Comparison of ENCODE assay signal across 12 mouse cellular contexts in genomic region chr11:49981321-49981963, GRCm38 (mm10). TPM values are rescaled to one million over a fixed set of nuclear protein-coding genes. Genes with fewer than 3 reads are reported as not detected.
DNase-seq lines count a peak whose midpoint lies in the region; ATAC-seq and TF ChIP-seq lines count a peak whose summit lies in the region.
"Had no signal": no experiment of that assay in that cellular context is flagged by ENCODE, and none has a peak within 500 bp of the region (broad histone marks: within the 10 kb centered on the region; RNA-seq: fewer than 3 reads in every experiment).

No protein-coding gene starts in this region.

- no peak overlapping the region for H3K4me3 ChIP-seq in intestine, embryonic 15.5 days (replicated peaks)
- H3K4me3 ChIP-seq in intestine, postnatal 0 days (ENCODE audit: low read depth, low read length), result no peak overlapping the region
- H3K4me3 ChIP-seq in MEL (ENCODE audit: control insufficient read depth in 1 of 2, insufficient read depth in 1 of 2, low read depth in 2 of 2, low read length in 2 of 2), result peak overlapping the region; percentile 21 to 24
- H3K4me3 ChIP-seq in liver, embryonic 14.5 days (ENCODE audit: insufficient read depth in 1 of 2, low read depth in 2 of 2, low read length in 2 of 2), result no peak overlapping the region
- H3K4me3 ChIP-seq in lung, postnatal 0 days (ENCODE audit: low read depth, low read length), result no peak overlapping the region
- H3K4me3 ChIP-seq: hindbrain, embryonic 15.5 days; lung, embryonic 15.5 days had no signal

- peak; percentile 97 for TF ChIP-seq EP300 in MEL (IDR thresholded peaks at IDR 0.05; ENCODE audit: low read depth in 1 of 2, low read length in 2 of 2)
- TF ChIP-seq EP300 in liver, embryonic 14.5 days (IDR thresholded peaks at IDR 0.05; ENCODE audit: low read depth), result peak; percentile 82
- TF ChIP-seq EP300 in lung, postnatal 0 days (IDR thresholded peaks at IDR 0.05), result no peak

- no peak for TF ChIP-seq CTCF in intestine, postnatal 0 days (IDR thresholded peaks at IDR 0.05; ENCODE audit: low read depth)
- TF ChIP-seq CTCF in MEL (IDR thresholded peaks at IDR 0.05 in 2 of 3, conservative IDR thresholded peaks at IDR 0.05 in 1 of 3; ENCODE audit: control insufficient read depth in 1 of 3, insufficient read depth in 1 of 3, low read depth in 2 of 3, low read length in 3 of 3, poor library complexity in 1 of 3, severe bottlenecking in 1 of 3), result peak in 1 of 3 experiments; percentile 14; a peak in 1 of 6 replicates
- TF ChIP-seq CTCF in liver, embryonic 14.5 days (IDR thresholded peaks at IDR 0.05; ENCODE audit: low read depth), result peak; percentile 34
- TF ChIP-seq CTCF in lung, postnatal 0 days (IDR thresholded peaks at IDR 0.05), result no peak

- no peaks in the 10 kb centered on the region for H3K79me2 ChIP-seq in MEL (ENCODE audit: control insufficient read depth, insufficient read depth, low read length, poor library complexity)

- H3K36me3 ChIP-seq in intestine, embryonic 15.5 days, result no peaks in the 10 kb centered on the region
- no peaks in the 10 kb centered on the region for H3K36me3 ChIP-seq in intestine, postnatal 0 days (ENCODE audit: control insufficient read depth, insufficient read depth)
- peaks cover 0 to 49% of the 10 kb centered on the region in 2 experiments; a peak in 2 of 4 replicates for H3K36me3 ChIP-seq in MEL (ENCODE audit: control insufficient read depth in 1 of 2, insufficient read depth in 2 of 2, low read length in 2 of 2)
- H3K36me3 ChIP-seq in liver, embryonic 14.5 days (replicated peaks; ENCODE audit: control insufficient read depth, insufficient read depth, low read depth), result no peaks in the 10 kb centered on the region
- H3K36me3 ChIP-seq in lung, postnatal 0 days (ENCODE audit: insufficient read depth, low read length), result no peaks in the 10 kb centered on the region
- H3K36me3 ChIP-seq: lung, embryonic 15.5 days had no signal

- TF ChIP-seq RAD21 in MEL (IDR thresholded peaks at IDR 0.05; ENCODE audit: low read depth, low read length), result no peak

- H3K9ac ChIP-seq in intestine, embryonic 15.5 days, result no peak overlapping the region
- no peak overlapping the region for H3K9ac ChIP-seq in intestine, postnatal 0 days (ENCODE audit: low read depth, low read length)
- H3K9ac ChIP-seq in MEL (ENCODE audit: control insufficient read depth, low read depth, low read length, poor library complexity, severe bottlenecking), result peak overlapping the region; percentile 21
- H3K9ac ChIP-seq in liver, embryonic 14.5 days (replicated peaks), result peak overlapping the region; percentile 52
- no peak overlapping the region for H3K9ac ChIP-seq in lung, postnatal 0 days (replicated peaks; ENCODE audit: low read depth)
- H3K9ac ChIP-seq: hindbrain, embryonic 15.5 days; lung, embryonic 15.5 days had no signal

- 0 out of 2 replicates have a peak, but pooled peaks have one; percentile 51 for ATAC-seq in intestine, embryonic 15.5 days
- no peak for ATAC-seq in intestine, postnatal 0 days
- peak; percentile 82 for ATAC-seq in liver, embryonic 14.5 days (ENCODE audit: insufficient read depth)
- ATAC-seq in lung, postnatal 0 days, result no peak
- ATAC-seq: midbrain, embryonic 16.5 days had no signal

- H3K27me3 ChIP-seq in intestine, embryonic 15.5 days (replicated peaks), result no peaks in the 10 kb centered on the region
- H3K27me3 ChIP-seq in intestine, postnatal 0 days (replicated peaks; ENCODE audit: control insufficient read depth, insufficient read depth, low read length), result no peaks in the 10 kb centered on the region
- no peaks in the 10 kb centered on the region for H3K27me3 ChIP-seq in MEL (ENCODE audit: control insufficient read depth in 1 of 2, insufficient read depth in 2 of 2, low read length in 2 of 2)
- H3K27me3 ChIP-seq in liver, embryonic 14.5 days (ENCODE audit: control insufficient read depth, insufficient read depth, low read length), result no peaks in the 10 kb centered on the region
- no peaks in the 10 kb centered on the region for H3K27me3 ChIP-seq in lung, postnatal 0 days (replicated peaks; ENCODE audit: insufficient read depth, low read length)
- H3K27me3 ChIP-seq: hindbrain, embryonic 15.5 days; lung, embryonic 15.5 days had no signal

- peak; percentile 95 for DNase-seq in MEL (ENCODE audit: low read depth, low spot score)
- peak; percentile 75 for DNase-seq in c-Kit-positive CD71-positive TER-119-positive erythroid progenitor cells, embryonic 14.5 days (ENCODE audit: low spot score)
- peak; percentile 64 to 69 (median 64) for DNase-seq in liver, embryonic 14.5 days (ENCODE audit: low read depth in 3 of 3, low spot score in 3 of 3)
- no peak for DNase-seq in kidney, adult 8-10 months
- DNase-seq in ovary, adult 18-20 months (ENCODE audit: low spot score), result no peak
- no peak for DNase-seq in lung, postnatal 0 days (ENCODE audit: low spot score)
- DNase-seq: cerebellum, postnatal 25 days had no signal

- WGBS in intestine, embryonic 15.5 days, result 50% methylated on average over 7 of the region's 7 CpGs
- 33% methylated on average over 7 of the region's 7 CpGs for WGBS in intestine, postnatal 0 days
- 5% methylated on average over 7 of the region's 7 CpGs for WGBS in liver, embryonic 14.5 days (ENCODE audit: insufficient replicate concordance)
- 40% methylated on average over 7 of the region's 7 CpGs for WGBS in lung, postnatal 0 days

- no peak overlapping the region for H3K4me2 ChIP-seq in intestine, embryonic 15.5 days (replicated peaks)
- H3K4me2 ChIP-seq in intestine, postnatal 0 days (replicated peaks; ENCODE audit: low read depth), result no peak overlapping the region
- H3K4me2 ChIP-seq in liver, embryonic 14.5 days (ENCODE audit: low read depth), result peak overlapping the region; percentile 57
- H3K4me2 ChIP-seq in lung, postnatal 0 days (replicated peaks; ENCODE audit: low read depth, low read length), result no peak overlapping the region
- H3K4me2 ChIP-seq: hindbrain, embryonic 15.5 days; lung, embryonic 15.5 days had no signal

- no peaks in the 10 kb centered on the region for H3K9me3 ChIP-seq in intestine, embryonic 15.5 days
- H3K9me3 ChIP-seq in intestine, postnatal 0 days (ENCODE audit: control insufficient read depth), result no peaks in the 10 kb centered on the region
- no peaks in the 10 kb centered on the region for H3K9me3 ChIP-seq in MEL (replicated peaks; ENCODE audit: insufficient read depth, low read length)
- H3K9me3 ChIP-seq in liver, embryonic 14.5 days (ENCODE audit: control insufficient read depth, low read length), result no peaks in the 10 kb centered on the region
- no peaks in the 10 kb centered on the region for H3K9me3 ChIP-seq in lung, postnatal 0 days (ENCODE audit: low read length)
- H3K9me3 ChIP-seq: hindbrain, embryonic 15.5 days; lung, embryonic 15.5 days had no signal

- no peak overlapping the region for H3K27ac ChIP-seq in intestine, embryonic 15.5 days
- no peak overlapping the region for H3K27ac ChIP-seq in intestine, postnatal 0 days (ENCODE audit: low read depth, low read length)
- peak overlapping the region; percentile 97 for H3K27ac ChIP-seq in MEL (ENCODE audit: control insufficient read depth, low read depth, low read length)
- peak overlapping the region; percentile 83 for H3K27ac ChIP-seq in liver, embryonic 14.5 days
- no peak overlapping the region for H3K27ac ChIP-seq in lung, postnatal 0 days (ENCODE audit: low read length)
- H3K27ac ChIP-seq: hindbrain, embryonic 15.5 days; lung, embryonic 15.5 days had no signal

- H3K4me1 ChIP-seq in intestine, embryonic 15.5 days (replicated peaks), result no peaks in the 10 kb centered on the region
- H3K4me1 ChIP-seq in intestine, postnatal 0 days (replicated peaks; ENCODE audit: control insufficient read depth, insufficient read depth, low read length), result no peaks in the 10 kb centered on the region
- peaks cover 30 to 43% of the 10 kb centered on the region in 2 experiments for H3K4me1 ChIP-seq in MEL (ENCODE audit: control insufficient read depth in 1 of 2, insufficient read depth in 2 of 2, low read length in 2 of 2)
- peaks cover 51 to 55% of the 10 kb centered on the region in 2 experiments for H3K4me1 ChIP-seq in liver, embryonic 14.5 days (replicated peaks; ENCODE audit: control insufficient read depth in 2 of 2, insufficient read depth in 2 of 2, low read length in 1 of 2)
- H3K4me1 ChIP-seq in lung, postnatal 0 days (ENCODE audit: insufficient read depth, low read depth, low read length), result no peaks in the 10 kb centered on the region
- H3K4me1 ChIP-seq: hindbrain, embryonic 15.5 days; lung, embryonic 15.5 days had no signal

- TF ChIP-seq POLR2A in MEL (IDR thresholded peaks at IDR 0.05; ENCODE audit: control insufficient read depth in 1 of 2, insufficient read depth in 1 of 2, low read depth in 1 of 2, low read length in 2 of 2, poor library complexity in 1 of 2), result no peak

TF ChIP-seq in MEL, 35 proteins besides CTCF, POLR2A, EP300 and RAD21 (continues in another document):
- TF ChIP-seq MYB (IDR thresholded peaks at IDR 0.05; ENCODE audit: low read depth, low read length), result peak; percentile 82
- 0 out of 2 replicates have a peak, but pooled peaks have one; percentile 43 for TF ChIP-seq HCFC1 (IDR thresholded peaks at IDR 0.05; ENCODE audit: low read depth, low read length)
- TF ChIP-seq BHLHE40 (IDR thresholded peaks at IDR 0.05; ENCODE audit: borderline replicate concordance, low read depth, low read length), result peak; percentile 46; the same call in 1 of the 2 replicates
- TF ChIP-seq TAL1 (IDR thresholded peaks at IDR 0.05; ENCODE audit: low read length), result peak; percentile 98
- 0 out of 2 replicates have a peak, but pooled peaks have one; percentile 26 for TF ChIP-seq POLR2AphosphoS2 (IDR thresholded peaks at IDR 0.05; ENCODE audit: low read length)
- TF ChIP-seq MYC (IDR thresholded peaks at IDR 0.05; ENCODE audit: low read depth, low read length), result no peak
- peak; percentile 71 for TF ChIP-seq CHD2 (IDR thresholded peaks at IDR 0.05; ENCODE audit: low read length)
- no peak for TF ChIP-seq GABPA (IDR thresholded peaks at IDR 0.05; ENCODE audit: low read depth, low read length)
- TF ChIP-seq POLR2AphosphoS5 (IDR thresholded peaks at IDR 0.05; ENCODE audit: borderline replicate concordance, low read depth, low read length), result no peak
- TF ChIP-seq USF2 (IDR thresholded peaks at IDR 0.05; ENCODE audit: borderline replicate concordance in 1 of 2, insufficient read depth in 1 of 2, low read depth in 1 of 2, low read length in 2 of 2), result no peak
- peak; percentile 43; the same call in 1 of the 2 replicates for TF ChIP-seq JUND (IDR thresholded peaks at IDR 0.05; ENCODE audit: low read depth, low read length)

RNA-seq across cellular contexts. Expression of gene Rnf130, which starts 43.7 kb away (rescaled TPM):
- polyA plus RNA-seq in intestine, embryonic 15.5 days (2015; fragmentation: Nextera tagmentation; extraction: Ambion mirVana), result 41.0 and 47.9 TPM in 2 replicates
- 46.5 and 52.2 TPM in 2 replicates for polyA plus RNA-seq in intestine, postnatal 0 days (2015; fragmentation: Nextera tagmentation; extraction: Ambion mirVana)
- total RNA-seq in MEL (2012; rRNA removed), result 78.2 and 81.1 TPM in 2 replicates
- polyA plus RNA-seq in MEL (2012; ENCODE audit: insufficient read depth in 1 of 2, insufficient read length in 2 of 2, low read depth in 1 of 2, low replicate concordance in 2 of 2, missing spikeins in 1 of 2), result 100 to 1,000 TPM in 1 of 2 experiments, 10 to 100 TPM in 1; 59.5 to 507 TPM
- polyA plus RNA-seq in liver, embryonic 14.5 days (2012; rRNA removed), result 11.2 and 16.0 TPM in 2 replicates
- 36.3 and 36.4 TPM in 2 replicates for polyA plus RNA-seq in liver, embryonic 14.5 days (2014; fragmentation: Nextera tagmentation; extraction: Ambion mirVana)
- 77.5 and 81.6 TPM in 2 replicates for polyA plus RNA-seq in lung, postnatal 0 days (2015; fragmentation: Nextera tagmentation; extraction: Ambion mirVana)

Comparison
In these comparisons a context has a peak if more than half of its experiments do, and no peak if none do; other contexts are left out.
1. ATAC-seq: peak in intestine, embryonic 15.5 days (single experiment) and liver, embryonic 14.5 days (single experiment); none in intestine, postnatal 0 days (single experiment) and lung, postnatal 0 days (single experiment).
2. H3K27ac ChIP-seq: peak in MEL (single experiment) and liver, embryonic 14.5 days (single experiment); none in intestine, embryonic 15.5 days (single experiment), intestine, postnatal 0 days (single experiment) and lung, postnatal 0 days (single experiment).
3. H3K4me3 ChIP-seq: peak in MEL (2 of 2); none in intestine, embryonic 15.5 days (single experiment), intestine, postnatal 0 days (single experiment), liver, embryonic 14.5 days (0 of 2) and lung, postnatal 0 days (single experiment).
4. H3K9ac ChIP-seq: peak in MEL (single experiment) and liver, embryonic 14.5 days (single experiment); none in intestine, embryonic 15.5 days (single experiment), intestine, postnatal 0 days (single experiment) and lung, postnatal 0 days (single experiment).
5. DNase-seq: peak in MEL (single experiment), c-Kit-positive CD71-positive TER-119-positive erythroid progenitor cells, embryonic 14.5 days (single experiment) and liver, embryonic 14.5 days (3 of 3); none in kidney, adult 8-10 months (0 of 2), ovary, adult 18-20 months (single experiment) and lung, postnatal 0 days (single experiment).